Mouse (Mus musculus): ENCODE measurements around the gene Qsox1. TPM values are rescaled to one million over a fixed set of nuclear protein-coding genes. Genes with fewer than 3 reads are reported as not detected.

The Qsox1 gene
- 31.7 and 38.4 TPM in 2 replicates for polyA plus RNA-seq (2012; rRNA removed)

GRCm38 (mm10) chr1:155812581-155813499 lies at the start of gene Qsox1:
TSS of gene Qsox1 (minus strand) at chr1:155812889.

GRCm38 (mm10) chr1:155751484-155752255 lies 61.0 kb downstream of the Qsox1 start, which contains the start of gene Lhx4:
TSS of gene Lhx4 (minus strand) at chr1:155751684.

Other genes with a start within 250 kb of the Qsox1 start
- 1.1 and 2.0 TPM in 2 replicates for gene Lhx4, start 61.2 kb downstream of the Qsox1 start, polyA plus RNA-seq (2012; rRNA removed)
- gene Cep350, start 160.4 kb upstream of the Qsox1 start, polyA plus RNA-seq (2012; rRNA removed) = 12.0 and 12.1 TPM in 2 replicates
- gene Tor1aip2, start 222.5 kb upstream of the Qsox1 start, polyA plus RNA-seq (2012; rRNA removed) = 58.6 and 59.3 TPM in 2 replicates
- 17.3 and 18.6 TPM in 2 replicates for gene Tor1aip1, start 223.6 kb upstream of the Qsox1 start, polyA plus RNA-seq (2012; rRNA removed)